Mouse (Mus musculus) MEL (cell line): ENCODE measurements around the gene 1700001C19Rik. TPM values are rescaled to one million over a fixed set of nuclear protein-coding genes. Genes with fewer than 3 reads are reported as not detected.

Experiments
- DNase-seq: peaks from one replicate; pipeline ENCODE4 v3.0.0; 2011; ENCODE audit warnings: low read depth, low spot score
- H3K27ac ChIP-seq: 2 replicates; pipeline ENCODE4 v1.5.1; 2012; ENCODE audit warnings: low read depth, mild to moderate bottlenecking, control low read depth, low read length, moderate library complexity; ENCODE audit not compliant: control insufficient read depth
- H3K27me3 ChIP-seq, 2 experiments: fragments of 150-350 bp in 1 of 2; sonication (generic) in 1 of 2; 2 replicates each; pipeline ENCODE4 v1.6.1; 2012; ENCODE audit warnings: low read length in 2 of 2, mild to moderate bottlenecking in 2 of 2, improper control_type of control experiment in 1 of 2, moderate library complexity in 1 of 2; ENCODE audit not compliant: insufficient read depth in 2 of 2, control insufficient read depth in 1 of 2
- H3K36me3 ChIP-seq, 2 experiments: 2 replicates each; pipeline ENCODE4 v1.6.1; 2012 to 2014; ENCODE audit warnings: low read length in 2 of 2, improper control_type of control experiment in 1 of 2, inconsistent platforms in 1 of 2, mild to moderate bottlenecking in 1 of 2; ENCODE audit not compliant: insufficient read depth in 2 of 2, control insufficient read depth in 1 of 2
- H3K4me1 ChIP-seq, 2 experiments: fragments of 150-350 bp in 1 of 2; sonication (generic) in 1 of 2; 2 replicates each; pipeline ENCODE4 v1.6.1; 2012; ENCODE audit warnings: low read length in 2 of 2, improper control_type of control experiment in 1 of 2, mild to moderate bottlenecking in 1 of 2; ENCODE audit not compliant: insufficient read depth in 2 of 2, control insufficient read depth in 1 of 2
- H3K4me3 ChIP-seq, 2 experiments: fragments of 150-350 bp in 1 of 2; sonication (generic) in 1 of 2; 2 replicates each; pipeline ENCODE4 v1.5.1; 2012; ENCODE audit warnings: low read depth in 2 of 2, low read length in 2 of 2, mild to moderate bottlenecking in 2 of 2, moderate library complexity in 2 of 2, control low read depth in 1 of 2, improper control_type of control experiment in 1 of 2; ENCODE audit not compliant: control insufficient read depth in 1 of 2, insufficient read depth in 1 of 2
- H3K79me2 ChIP-seq: 2 replicates; pipeline ENCODE4 v1.6.1; 2012; ENCODE audit warnings: mild to moderate bottlenecking, low read length, moderate library complexity; ENCODE audit not compliant: control insufficient read depth, poor library complexity, insufficient read depth
- H3K9ac ChIP-seq: 2 replicates; pipeline ENCODE4 v1.6.1; 2012; ENCODE audit warnings: low read depth, mild to moderate bottlenecking, control low read depth, low read length, moderate library complexity; ENCODE audit not compliant: control insufficient read depth, poor library complexity, severe bottlenecking
- H3K9me3 ChIP-seq: fragments of 150-350 bp; sonication (generic); replicated peaks from 2 replicates; pipeline ENCODE4 v1.6.1; 2012; ENCODE audit warnings: mild to moderate bottlenecking, low read length, improper control_type of control experiment, moderate library complexity; ENCODE audit not compliant: insufficient read depth
- CHD1 ChIP-seq: IDR thresholded peaks from 2 replicates; pipeline ENCODE4 v1.6.1; 2012; ENCODE audit warnings: low read depth, mild to moderate bottlenecking, inconsistent platforms, low read length, improper control_type of control experiment
- E2F4 ChIP-seq: IDR thresholded peaks from 2 replicates; pipeline ENCODE4 v1.6.1; 2011; ENCODE audit warnings: low read depth, low read length, improper control_type of control experiment, borderline replicate concordance
- ELF1 ChIP-seq: IDR thresholded peaks from 2 replicates; pipeline ENCODE4 v1.6.1; 2014; ENCODE audit warnings: low read depth, mild to moderate bottlenecking, inconsistent platforms, low read length, improper control_type of control experiment, moderate library complexity
- EP300 ChIP-seq, 2 experiments: IDR thresholded peaks; 2 replicates each; pipeline ENCODE4 v1.6.1; 2011; ENCODE audit warnings: improper control_type of control experiment in 2 of 2, low read length in 2 of 2, low read depth in 1 of 2, mild to moderate bottlenecking in 1 of 2
- ETS1 ChIP-seq: IDR thresholded peaks from 2 replicates; pipeline ENCODE4 v1.6.1; 2012; ENCODE audit warnings: low read depth, mild to moderate bottlenecking, inconsistent platforms, low read length, improper control_type of control experiment, moderate library complexity
- HCFC1 ChIP-seq: IDR thresholded peaks from 2 replicates; pipeline ENCODE4 v1.6.1; 2012; ENCODE audit warnings: low read depth, mild to moderate bottlenecking, inconsistent platforms, low read length, improper control_type of control experiment, moderate library complexity
- JUND ChIP-seq: IDR thresholded peaks from 2 replicates; pipeline ENCODE4 v1.6.1; 2011; ENCODE audit warnings: low read depth, mild to moderate bottlenecking, improper control_type of control experiment, low read length
- KAT2A ChIP-seq: conservative IDR thresholded peaks from 2 replicates; pipeline ENCODE4 v1.6.1; 2012; ENCODE audit warnings: low read depth, low read length, improper control_type of control experiment, inconsistent platforms
- MAFK ChIP-seq: IDR thresholded peaks from 2 replicates; pipeline ENCODE4 v1.6.1; 2011; ENCODE audit warnings: low read depth, mild to moderate bottlenecking, low read length, improper control_type of control experiment, borderline replicate concordance
- MAX ChIP-seq: IDR thresholded peaks from 2 replicates; pipeline ENCODE4 v1.6.1; 2011; ENCODE audit warnings: low read length, improper control_type of control experiment
- MEF2A ChIP-seq: IDR thresholded peaks from 2 replicates; pipeline ENCODE4 v1.6.1; 2014; ENCODE audit warnings: low read depth, mild to moderate bottlenecking, inconsistent platforms, low read length, improper control_type of control experiment; ENCODE audit not compliant: poor library complexity, insufficient replicate concordance, severe bottlenecking; ENCODE audit errors: extremely low read depth
- MXI1 ChIP-seq: IDR thresholded peaks from 2 replicates; pipeline ENCODE4 v1.6.1; 2011; ENCODE audit warnings: mild to moderate bottlenecking, low read depth, low read length, improper control_type of control experiment
- MYB ChIP-seq: IDR thresholded peaks from 2 replicates; pipeline ENCODE4 v1.6.1; 2011; ENCODE audit warnings: mild to moderate bottlenecking, low read depth, low read length, improper control_type of control experiment
- NELFE ChIP-seq: IDR thresholded peaks from 2 replicates; pipeline ENCODE4 v1.6.1; 2011; ENCODE audit warnings: low read depth, low read length, improper control_type of control experiment
- POLR2A ChIP-seq, 2 experiments: IDR thresholded peaks; 2 replicates each; pipeline ENCODE4 v1.6.1; 2011 to 2012; ENCODE audit warnings: low read length in 2 of 2, mild to moderate bottlenecking in 2 of 2, control low read depth in 1 of 2, improper control_type of control experiment in 1 of 2, low read depth in 1 of 2, moderate library complexity in 1 of 2; ENCODE audit not compliant: control insufficient read depth in 1 of 2, insufficient read depth in 1 of 2, poor library complexity in 1 of 2
- RAD21 ChIP-seq: IDR thresholded peaks from 2 replicates; pipeline ENCODE4 v1.6.1; 2011; ENCODE audit warnings: mild to moderate bottlenecking, low read depth, low read length, improper control_type of control experiment
- RCOR1 ChIP-seq: IDR thresholded peaks from 2 replicates; pipeline ENCODE4 v1.6.1; 2012; ENCODE audit warnings: low read depth, mild to moderate bottlenecking, inconsistent platforms, low read length, improper control_type of control experiment
- SIN3A ChIP-seq: IDR thresholded peaks from 2 replicates; pipeline ENCODE4 v1.6.1; 2012; ENCODE audit warnings: low read length, improper control_type of control experiment, inconsistent platforms
- TAL1 ChIP-seq: IDR thresholded peaks from 2 replicates; pipeline ENCODE4 v1.6.1; 2012; ENCODE audit warnings: mild to moderate bottlenecking, inconsistent platforms, low read length, moderate library complexity, mixed read lengths
- TBP ChIP-seq: IDR thresholded peaks from 2 replicates; pipeline ENCODE4 v1.8.0; 2011; ENCODE audit warnings: low read depth, low read length, improper control_type of control experiment
- TCF12 ChIP-seq: IDR thresholded peaks from 2 replicates; pipeline ENCODE4 v1.6.1; 2014; ENCODE audit warnings: low read depth, mild to moderate bottlenecking, inconsistent platforms, low read length, improper control_type of control experiment, moderate library complexity
- UBTF ChIP-seq: IDR thresholded peaks from 2 replicates; pipeline ENCODE4 v1.6.1; 2012; ENCODE audit warnings: low read depth, mild to moderate bottlenecking, inconsistent platforms, low read length, improper control_type of control experiment, moderate library complexity, borderline replicate concordance; ENCODE audit not compliant: insufficient read depth
- USF1 ChIP-seq: IDR thresholded peaks from 2 replicates; pipeline ENCODE4 v1.6.1; 2014; ENCODE audit warnings: low read depth, mild to moderate bottlenecking, inconsistent platforms, low read length, improper control_type of control experiment, moderate library complexity
- USF2 ChIP-seq, 2 experiments: IDR thresholded peaks; 2 replicates each; pipeline ENCODE4 v1.6.1; 2011 to 2012; ENCODE audit warnings: improper control_type of control experiment in 2 of 2, low read length in 2 of 2, borderline replicate concordance in 1 of 2, inconsistent platforms in 1 of 2, low read depth in 1 of 2, mild to moderate bottlenecking in 1 of 2; ENCODE audit not compliant: insufficient read depth in 1 of 2
- ZC3H11A ChIP-seq: IDR thresholded peaks from 2 replicates; pipeline ENCODE4 v1.6.1; 2012; ENCODE audit warnings: low read depth, mild to moderate bottlenecking, inconsistent platforms, low read length, improper control_type of control experiment
- ZMIZ1 ChIP-seq: IDR thresholded peaks from 2 replicates; pipeline ENCODE4 v1.6.1; 2012; ENCODE audit warnings: low read depth, mild to moderate bottlenecking, inconsistent platforms, low read length, improper control_type of control experiment, moderate library complexity
- polyA plus RNA-seq, 2 experiments: library from polyadenylated mRNA; stranded (reverse) in 1 of 2; unstranded in 1 of 2; fragments of >175 nt in 1 of 2; fragments of >200 nt in 1 of 2; gene quantifications; 2 replicates each; pipeline versions ENCODE4 v1.2.1 to v1.2.4; 2012; ENCODE audit warnings: low replicate concordance in 2 of 2, low read depth in 1 of 2; ENCODE audit not compliant: insufficient read length in 2 of 2, insufficient read depth in 1 of 2, missing spikeins in 1 of 2
- total RNA-seq: library from RNA; depleted of rRNA; stranded (reverse); fragments of 300-350 nt; gene quantifications from 2 replicates; pipeline ENCODE4 v1.2.3, GENCODE M21; 2012

1700001C19Rik gene
- total and polyA plus RNA-seq, 3 experiments: not detected

- TF ChIP-seq ETS1 (no peak), UBTF (no peak), MXI1 (no peak), TCF12 (no peak), MAX (no peak), MYB (no peak), SIN3A (no peak), TBP (no peak), CHD1 (no peak)
- TF ChIP-seq, all 39 proteins: peak for 5
These were observed 50.5 kb downstream of the 1700001C19Rik start (continued) for GRCm38 (mm10) chr17:47386649-47387048.

GRCm38 (mm10) chr17:47385145-47385544 is 52.0 kb downstream of the 1700001C19Rik start, which contains the start of gene Guca1b:
Gene Guca1b, plus strand, starts transcription at chr17:47385393.
- DNase-seq: no peak
- Histone ChIP-seq H3K27ac (no peak within 1 kb of the TSS), H3K36me3 (no peaks in the 10 kb centered on the region), H3K79me2 (no peaks in the 10 kb centered on the region), H3K9ac (no peak within 1 kb of the TSS), H3K4me1 (no peaks in the 10 kb centered on the region), H3K27me3 (no peaks in the 10 kb centered on the region), H3K9me3 (no peaks in the 10 kb centered on the region), H3K4me3 (no peak within 1 kb of the TSS)
- TF ChIP-seq ELF1: no peak
- TF ChIP-seq ZC3H11A: no peak
- no peak for TF ChIP-seq MEF2A
- no peak for TF ChIP-seq JUND
- no peak for TF ChIP-seq ZMIZ1
- no peak for TF ChIP-seq RAD21
- no peak for TF ChIP-seq SIN3A
- TF ChIP-seq POLR2A (IDR thresholded peaks at IDR 0.05; ENCODE audit: control insufficient read depth in 1 of 2, insufficient read depth in 1 of 2, low read depth in 1 of 2, low read length in 2 of 2, poor library complexity in 1 of 2): no peak
- TF ChIP-seq E2F4: no peak
- no peak for TF ChIP-seq RCOR1
- TF ChIP-seq USF2 (IDR thresholded peaks at IDR 0.05; ENCODE audit: borderline replicate concordance in 1 of 2, insufficient read depth in 1 of 2, low read depth in 1 of 2, low read length in 2 of 2): no peak
- TF ChIP-seq TAL1: no peak
- TF ChIP-seq USF1: no peak
- TF ChIP-seq HCFC1: no peak
- no peak for TF ChIP-seq MAX
- TF ChIP-seq MAFK: no peak
- no peak for TF ChIP-seq NELFE
- TF ChIP-seq KAT2A: no peak
- no peak for TF ChIP-seq EP300 (IDR thresholded peaks at IDR 0.05; ENCODE audit: low read depth in 1 of 2, low read length in 2 of 2)
- no peak for TF ChIP-seq UBTF
